8 mouse cellular contexts compared by ENCODE assay signal in the genomic region with DNA sequence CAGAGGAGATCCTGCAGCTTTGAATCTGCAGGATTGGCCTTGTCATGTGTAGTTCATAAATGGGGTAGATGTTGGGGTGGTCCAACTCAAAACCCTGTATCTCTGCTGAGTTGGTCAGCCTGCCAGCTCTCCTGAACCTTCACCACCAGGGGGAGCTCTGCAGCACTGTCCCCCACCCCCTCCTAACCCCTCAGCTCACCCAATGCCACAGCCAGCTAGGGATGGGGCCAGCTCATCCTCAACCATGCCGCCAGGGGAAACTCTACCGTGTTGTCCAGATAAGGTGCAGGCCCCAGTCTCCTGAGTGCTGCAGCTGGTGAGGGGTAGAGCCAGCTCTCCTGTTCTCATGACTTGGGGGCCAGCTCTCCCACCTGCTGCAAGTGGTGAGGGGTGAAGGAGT.
A peak's percentile ranks its signal among the peaks of the same experiment; 100 is the strongest.
DNase-seq lines count a peak whose midpoint lies in the region; ATAC-seq lines count a peak whose summit lies in the region.

No protein-coding gene starts in this region.

- no peaks in the 10 kb centered on the region for H3K9me3 ChIP-seq in forebrain, embryonic 13.5 days (replicated peaks)
- no peaks in the 10 kb centered on the region for H3K9me3 ChIP-seq in forebrain, embryonic 12.5 days

- peak; percentile 74 to 76 for DNase-seq in B cell, adult 2 months
- peak; percentile 44 to 68 for DNase-seq in adrenal gland, postnatal 36 days
- DNase-seq in gastrocnemius, adult 18-20 months (ENCODE audit: low spot score), result peak; percentile 27
- DNase-seq in kidney, postnatal 10 days, result peak; percentile 64
- DNase-seq in thymus, postnatal 0 days (ENCODE audit: low spot score), result peak; percentile 69

- H3K4me3 ChIP-seq in forebrain, embryonic 13.5 days, result no peak overlapping the region
- no peak overlapping the region for H3K4me3 ChIP-seq in forebrain, embryonic 12.5 days (replicated peaks)

- no peaks in the 10 kb centered on the region for H3K36me3 ChIP-seq in forebrain, embryonic 13.5 days (ENCODE audit: poor library complexity, severe bottlenecking)
- no peaks in the 10 kb centered on the region for H3K36me3 ChIP-seq in forebrain, embryonic 12.5 days (replicated peaks)

- no peak overlapping the region for H3K27ac ChIP-seq in forebrain, embryonic 13.5 days
- no peak overlapping the region for H3K27ac ChIP-seq in forebrain, embryonic 12.5 days

- H3K9ac ChIP-seq in forebrain, embryonic 13.5 days, result no peak overlapping the region
- H3K9ac ChIP-seq in forebrain, embryonic 12.5 days, result no peak overlapping the region

- ATAC-seq in forebrain, embryonic 13.5 days, result 0 out of 2 replicates have a peak, but pooled peaks have one; percentile 51
- ATAC-seq in forebrain, embryonic 12.5 days (ENCODE audit: low FRiP score), result no peak
- peak; percentile 97 for ATAC-seq in megakaryocyte-erythroid progenitor cell, adult 5-6 weeks (replicated peaks; ENCODE audit: low FRiP score, low TSS enrichment, poor library complexity, severe bottlenecking)

- no peaks in the 10 kb centered on the region for H3K4me1 ChIP-seq in forebrain, embryonic 13.5 days
- no peaks in the 10 kb centered on the region for H3K4me1 ChIP-seq in forebrain, embryonic 12.5 days

- WGBS in forebrain, embryonic 13.5 days, result 22% methylated on average over 2 of the region's 2 CpGs
- 27% methylated on average over 2 of the region's 2 CpGs for WGBS in forebrain, embryonic 12.5 days

- no peak overlapping the region for H3K4me2 ChIP-seq in forebrain, embryonic 13.5 days
- H3K4me2 ChIP-seq in forebrain, embryonic 12.5 days, result no peak overlapping the region

- H3K27me3 ChIP-seq in forebrain, embryonic 13.5 days, result no peaks in the 10 kb centered on the region
- H3K27me3 ChIP-seq in forebrain, embryonic 12.5 days, result no peaks in the 10 kb centered on the region
